Mouse (Mus musculus): ENCODE data around the gene Arl4d.
"Not testable (repeated sequence)": the region's sequence is repeated elsewhere in the genome, so short reads cannot be mapped to it uniquely, and the experiment has no call there.

Gene Arl4d

DNA sequence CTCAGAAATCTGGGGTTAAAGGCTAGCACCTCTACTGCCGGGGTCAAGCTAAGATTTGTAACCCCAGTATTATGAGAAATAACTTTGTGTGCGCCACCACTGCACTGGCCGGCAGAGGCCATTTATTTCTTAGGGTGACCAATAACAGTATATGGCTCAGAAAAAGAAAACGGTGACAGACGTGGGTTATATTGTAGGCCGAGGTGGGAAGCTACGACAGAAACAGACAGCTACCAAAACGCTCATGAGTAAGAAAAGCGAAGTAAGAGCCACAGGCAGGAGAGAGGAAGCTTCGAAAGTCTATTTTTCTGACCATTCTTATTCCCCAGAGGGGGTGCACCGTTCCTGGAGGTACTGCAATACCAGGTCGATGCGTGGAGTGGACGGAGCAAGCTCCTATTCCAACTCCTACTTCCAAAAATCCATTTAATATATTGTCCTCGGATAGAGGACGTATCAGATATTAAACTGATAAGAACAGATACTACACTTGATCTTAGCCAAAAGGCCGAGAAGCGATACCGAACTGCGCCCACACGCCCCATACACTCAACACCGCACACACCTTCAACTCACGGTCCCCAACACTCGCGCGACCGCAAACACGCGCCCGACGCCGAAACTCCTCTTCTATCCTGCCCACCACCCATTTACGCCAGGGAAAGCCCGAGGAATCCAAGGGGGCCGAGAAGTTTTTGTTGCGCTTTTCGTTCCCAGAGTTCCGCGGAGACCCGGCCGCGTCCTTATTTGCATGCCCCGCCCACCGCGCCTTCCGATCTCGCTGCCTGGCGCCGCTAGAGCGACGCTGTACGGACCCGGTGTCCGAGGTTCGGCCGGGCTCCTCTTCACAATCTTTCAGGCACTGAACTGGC lies 19.7 kb upstream of the Arl4d start:
- DNase-seq (ENCODE audit: low spot score in 2 of 2) = peak; percentile 76 to 86

DNA sequence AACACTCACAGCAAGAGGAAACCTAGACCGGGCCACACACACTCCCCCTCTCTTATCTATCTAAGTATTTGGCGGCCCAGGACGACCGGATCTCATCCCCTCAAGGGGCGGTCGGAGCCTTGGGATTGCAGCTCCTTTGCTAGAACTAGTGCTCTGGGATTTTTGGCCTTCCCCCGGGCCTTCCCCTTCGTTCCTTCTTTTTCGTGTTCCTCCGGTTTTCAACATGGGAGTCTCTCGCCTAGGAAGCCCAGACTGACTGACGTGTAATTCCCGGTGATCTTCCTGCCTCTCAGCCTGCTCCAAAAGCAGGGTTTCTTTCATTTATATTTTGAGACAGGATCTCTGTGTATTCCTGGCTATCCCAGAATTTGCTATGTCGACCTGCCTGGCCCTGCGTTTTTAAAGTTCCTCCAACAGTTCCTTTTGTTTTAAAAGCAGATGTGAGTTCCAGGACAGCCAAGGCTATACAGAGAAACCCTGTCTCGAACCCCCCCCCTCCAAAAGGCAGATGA lies 19.0 kb upstream of the Arl4d start:
- DNase-seq (ENCODE audit: low spot score in 2 of 2) = not testable (repeated sequence)

DNA sequence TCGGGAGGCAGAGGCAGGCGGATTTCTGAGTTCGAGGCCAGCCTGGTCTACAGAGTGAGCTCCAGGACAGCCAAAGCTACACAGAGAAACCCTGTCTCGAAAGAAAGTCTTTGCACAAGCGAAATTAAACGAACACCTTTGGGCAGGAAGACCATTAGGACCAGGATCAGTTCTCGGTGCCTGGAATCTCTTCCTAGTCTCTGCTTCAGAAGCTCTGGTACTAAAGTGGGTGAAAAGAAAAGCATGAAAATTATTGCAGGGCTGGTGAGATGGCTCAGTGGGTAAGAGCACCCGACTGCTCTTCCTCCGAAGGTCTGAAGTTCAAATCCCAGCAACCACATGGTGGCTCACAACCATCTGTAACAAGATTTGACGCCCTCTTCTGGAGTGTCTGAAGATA lies 18.2 kb upstream of the Arl4d start:
- not testable (repeated sequence) for DNase-seq (ENCODE audit: low spot score in 2 of 2)

DNA sequence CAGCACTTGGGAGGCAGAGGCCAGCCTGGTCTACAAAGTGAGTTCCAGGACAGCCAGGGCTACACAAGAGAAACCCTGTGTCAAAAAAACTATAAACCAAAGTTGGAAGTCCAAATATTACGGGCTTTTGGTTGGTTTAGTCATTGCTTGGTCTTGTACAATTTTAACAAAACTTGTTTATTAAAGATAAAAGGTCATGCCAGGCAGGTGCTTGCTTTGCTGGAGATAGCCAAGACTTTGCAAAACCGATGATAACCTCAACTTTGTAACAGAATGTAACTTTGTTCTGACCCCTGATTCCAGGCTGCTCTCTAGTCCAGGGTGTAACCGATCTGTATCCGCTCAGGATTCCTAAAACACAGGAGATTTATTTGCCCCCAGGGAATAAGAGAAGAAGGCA lies 9.0 kb upstream of the Arl4d start:
- DNase-seq (ENCODE audit: low spot score in 2 of 2) = no peak

DNA sequence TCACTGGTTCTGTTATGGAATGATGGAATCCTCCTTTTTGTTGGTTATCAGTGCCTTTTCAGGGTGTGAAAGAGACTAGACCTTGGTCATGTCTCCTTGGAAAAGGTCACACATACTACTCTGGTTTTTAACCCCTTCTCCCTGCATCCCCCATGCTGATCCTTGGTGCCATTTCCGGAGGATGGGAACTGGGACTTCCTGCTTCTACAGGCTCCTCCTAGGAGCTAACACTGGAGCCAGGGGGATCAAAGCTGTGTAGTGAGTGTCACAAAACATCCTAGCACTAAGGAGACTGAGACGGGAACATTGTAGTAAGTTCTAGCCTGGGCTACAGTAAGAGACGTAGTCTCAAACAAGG lies 7.8 kb upstream of the Arl4d start:
- no peak for DNase-seq (ENCODE audit: low spot score in 2 of 2)

DNA sequence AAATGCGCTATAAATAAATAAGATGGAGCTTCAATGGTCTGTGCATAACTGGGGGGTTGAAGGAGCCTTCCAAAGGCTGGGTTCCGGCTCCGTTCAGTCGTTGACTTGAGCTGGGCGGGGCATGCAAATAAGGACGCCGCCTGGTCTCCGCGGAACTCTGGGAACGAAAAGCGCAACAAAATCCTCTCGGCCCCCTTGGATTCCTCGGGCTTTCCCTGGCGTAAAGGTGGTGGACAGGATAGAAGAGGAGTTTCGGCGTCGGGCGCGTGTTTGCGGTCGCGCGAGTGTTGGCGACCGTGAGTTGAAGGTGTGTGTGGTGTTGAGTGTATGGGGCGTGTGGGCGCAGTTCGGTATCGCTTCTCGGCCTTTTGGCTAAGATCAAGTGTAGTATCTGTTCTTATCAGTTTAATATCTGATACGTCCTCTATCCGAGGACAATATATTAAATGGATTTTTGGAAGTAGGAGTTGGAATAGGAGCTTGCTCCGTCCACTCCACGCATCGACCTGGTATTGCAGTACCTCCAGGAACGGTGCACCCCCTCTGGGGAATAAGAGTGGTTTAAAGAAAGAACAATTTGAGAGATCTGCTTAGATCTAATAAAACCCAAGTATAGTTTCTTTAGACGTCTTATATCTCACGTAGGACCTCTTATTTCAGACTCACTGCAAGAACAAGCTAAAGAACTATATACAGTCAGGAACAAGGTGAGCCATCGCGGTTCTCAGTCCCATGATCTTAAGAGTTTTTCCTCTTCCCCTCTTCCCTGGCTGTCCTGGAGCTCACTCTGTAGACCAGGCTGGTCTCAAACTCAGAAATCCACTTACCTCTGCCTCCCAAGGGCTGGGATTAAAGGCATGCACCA lies 7.2 kb upstream of the Arl4d start:
- DNase-seq (ENCODE audit: low spot score in 2 of 2) = peak; percentile 85 to 88

DNA sequence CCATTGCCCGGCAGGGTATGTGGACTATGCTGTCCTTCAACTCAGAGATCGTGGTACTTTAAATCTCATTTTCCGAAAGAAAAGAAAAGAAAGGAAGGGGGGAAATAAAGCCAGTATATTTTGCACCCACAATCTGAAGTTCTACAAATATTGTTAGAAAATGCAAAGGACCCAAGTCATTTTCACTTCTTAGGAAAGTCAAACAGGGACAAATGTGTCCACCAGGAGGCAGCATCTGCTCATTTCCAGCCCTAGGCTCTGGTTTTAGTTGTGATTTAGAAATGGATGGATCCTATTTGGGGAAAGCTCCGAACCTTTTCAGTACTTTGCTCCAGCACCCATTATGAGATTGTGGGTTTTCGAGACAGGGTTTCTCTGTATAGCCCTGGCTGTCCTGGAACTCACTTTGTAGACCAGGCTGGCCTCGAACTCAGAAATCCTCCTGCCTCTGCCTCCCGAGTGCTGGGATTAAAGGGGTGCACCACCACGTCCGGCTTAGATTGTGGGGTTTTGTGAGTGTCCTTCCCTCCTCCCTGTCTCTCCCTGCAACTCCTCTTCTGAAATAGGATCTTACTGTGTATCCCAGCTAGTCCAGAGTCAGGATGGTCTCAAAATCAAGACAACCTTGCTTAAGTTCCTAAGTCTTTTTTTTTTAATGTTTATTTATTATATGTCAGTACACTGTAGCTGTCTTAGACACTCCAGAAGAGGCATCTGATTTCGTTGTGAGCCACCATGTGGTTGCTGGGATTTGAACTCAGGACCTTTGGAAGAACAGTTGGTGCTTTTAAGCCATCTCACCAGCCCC lies 6.4 kb upstream of the Arl4d start:
- peak; percentile 73 for DNase-seq (ENCODE audit: low spot score in 2 of 2)

DNA sequence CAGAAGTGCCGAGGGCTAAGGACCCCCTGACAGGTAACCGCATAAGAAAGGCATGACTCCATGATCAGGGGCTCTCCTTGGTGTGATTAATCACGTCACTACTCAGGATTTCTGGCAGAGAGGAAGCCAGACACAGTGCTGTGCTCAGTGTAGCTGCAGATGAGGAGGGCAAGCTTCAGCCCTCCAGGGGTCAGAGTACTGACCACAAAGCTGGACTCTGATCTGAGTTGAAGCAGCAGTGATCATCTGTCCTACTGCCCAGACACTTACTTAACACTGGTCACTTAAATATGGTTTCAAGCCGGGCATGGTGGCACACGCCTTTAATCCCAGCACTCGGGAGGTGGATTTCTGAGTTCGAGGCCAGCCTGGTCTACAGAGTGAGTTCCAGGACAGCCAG lies 4.2 kb upstream of the Arl4d start:
- no peak for DNase-seq (ENCODE audit: low spot score in 2 of 2)

DNA sequence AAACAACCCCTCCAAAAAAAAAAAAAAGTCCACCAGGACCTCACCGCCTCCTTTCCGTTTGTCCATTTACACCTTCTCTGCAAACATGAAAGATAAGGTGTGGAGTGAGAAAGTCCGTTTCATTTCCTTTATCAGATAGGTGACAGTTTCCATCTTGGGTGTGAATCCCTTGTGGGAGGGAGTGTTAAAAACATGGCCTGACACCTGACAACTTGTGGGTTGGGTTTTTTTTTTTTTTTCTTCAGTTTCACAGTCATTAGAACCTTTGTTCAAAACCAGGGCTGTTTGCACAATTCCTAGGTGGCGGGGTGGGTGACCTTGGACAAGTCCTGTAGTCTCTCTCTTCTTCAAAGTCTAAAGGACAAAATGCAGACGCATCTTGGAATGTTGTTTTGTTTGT lies 3.6 kb upstream of the Arl4d start:
- DNase-seq (ENCODE audit: low spot score in 2 of 2) = no peak

DNA sequence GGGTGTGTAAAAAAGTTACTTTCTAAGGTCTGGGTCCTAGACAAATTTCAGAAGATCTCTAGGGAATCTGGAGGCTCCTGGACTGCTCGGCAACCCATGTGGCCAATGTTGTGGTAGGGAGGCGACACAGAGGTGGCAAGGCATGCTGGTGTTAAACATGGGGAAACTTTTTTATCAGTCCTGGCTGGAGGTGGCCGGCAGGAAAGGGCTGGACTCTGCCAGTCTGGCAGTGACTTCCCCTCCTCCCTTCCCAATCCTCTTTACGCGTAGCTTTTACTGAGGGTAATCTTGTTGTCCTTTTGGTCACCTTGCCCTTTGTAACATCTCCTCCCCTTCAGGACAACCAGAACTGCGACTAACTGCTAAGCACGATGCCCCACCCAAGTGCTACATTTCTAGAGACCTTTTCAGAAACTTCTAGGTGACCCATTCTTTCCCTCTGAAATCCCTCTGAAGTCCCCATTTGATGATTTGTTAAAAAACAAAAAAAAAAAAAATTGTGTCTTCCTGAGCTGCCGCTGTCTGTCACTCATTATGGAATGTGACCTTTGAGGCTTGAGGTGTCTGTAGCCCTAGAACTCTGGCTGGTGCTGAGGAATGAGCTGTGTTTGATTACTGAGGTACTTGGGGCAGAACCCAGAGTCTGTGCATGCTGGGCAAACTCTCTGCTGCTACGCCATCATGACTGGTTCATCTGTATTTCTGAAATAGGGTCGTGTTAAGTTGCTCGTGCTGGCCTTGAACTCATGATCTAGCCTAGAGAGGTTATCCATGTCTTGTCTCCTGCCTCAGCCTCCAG lies 1.9 kb upstream of the Arl4d start:
- DNase-seq (ENCODE audit: low spot score in 2 of 2) = no peak

DNA sequence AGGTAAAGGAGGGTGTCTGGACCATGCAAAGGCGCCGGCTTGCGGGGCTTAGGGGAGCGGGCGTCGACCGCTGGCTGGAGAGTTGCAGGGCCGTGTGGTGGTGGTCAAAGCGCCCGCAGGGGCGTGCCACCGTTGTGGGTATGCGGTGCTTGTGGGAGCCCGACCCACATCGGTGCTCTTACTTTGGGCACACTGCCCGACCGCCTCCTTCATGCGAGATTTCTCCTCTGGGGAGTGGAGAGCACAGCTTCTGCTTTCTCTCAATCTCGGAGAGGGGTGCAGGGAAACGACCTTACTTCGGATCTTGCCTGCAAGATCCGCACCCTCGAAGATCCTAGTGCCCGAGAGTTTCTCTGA lies 273 bp downstream of the Arl4d start:
- no peak for DNase-seq (ENCODE audit: low spot score in 2 of 2)

DNA sequence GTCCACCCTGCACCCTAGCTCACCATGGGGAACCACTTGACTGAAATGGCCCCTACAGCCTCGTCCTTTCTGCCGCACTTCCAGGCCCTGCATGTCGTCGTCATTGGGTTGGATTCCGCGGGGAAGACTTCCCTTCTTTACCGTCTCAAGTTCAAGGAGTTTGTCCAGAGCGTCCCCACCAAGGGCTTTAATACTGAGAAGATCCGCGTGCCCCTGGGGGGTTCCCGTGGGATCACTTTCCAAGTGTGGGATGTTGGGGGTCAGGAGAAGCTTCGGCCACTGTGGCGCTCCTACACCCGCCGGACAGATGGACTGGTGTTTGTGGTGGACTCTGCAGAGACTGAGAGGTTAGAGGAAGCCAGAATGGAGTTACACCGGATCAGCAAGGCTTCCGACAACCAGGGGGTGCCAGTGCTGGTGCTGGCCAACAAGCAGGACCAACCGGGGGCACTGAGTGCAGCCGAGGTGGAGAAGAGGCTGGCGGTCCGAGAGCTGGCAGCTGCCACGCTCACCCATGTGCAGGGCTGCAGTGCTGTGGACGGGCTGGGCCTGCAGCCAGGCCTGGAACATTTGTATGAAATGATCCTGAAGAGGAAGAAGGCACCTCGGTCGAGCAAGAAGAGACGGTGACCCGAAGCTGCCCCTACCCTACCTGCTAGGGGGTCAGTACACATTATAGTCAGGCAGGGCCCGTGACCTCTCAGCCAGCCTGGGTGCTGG lies 1.4 kb downstream of the Arl4d start:
- DNase-seq (ENCODE audit: low spot score in 2 of 2) = no peak

DNA sequence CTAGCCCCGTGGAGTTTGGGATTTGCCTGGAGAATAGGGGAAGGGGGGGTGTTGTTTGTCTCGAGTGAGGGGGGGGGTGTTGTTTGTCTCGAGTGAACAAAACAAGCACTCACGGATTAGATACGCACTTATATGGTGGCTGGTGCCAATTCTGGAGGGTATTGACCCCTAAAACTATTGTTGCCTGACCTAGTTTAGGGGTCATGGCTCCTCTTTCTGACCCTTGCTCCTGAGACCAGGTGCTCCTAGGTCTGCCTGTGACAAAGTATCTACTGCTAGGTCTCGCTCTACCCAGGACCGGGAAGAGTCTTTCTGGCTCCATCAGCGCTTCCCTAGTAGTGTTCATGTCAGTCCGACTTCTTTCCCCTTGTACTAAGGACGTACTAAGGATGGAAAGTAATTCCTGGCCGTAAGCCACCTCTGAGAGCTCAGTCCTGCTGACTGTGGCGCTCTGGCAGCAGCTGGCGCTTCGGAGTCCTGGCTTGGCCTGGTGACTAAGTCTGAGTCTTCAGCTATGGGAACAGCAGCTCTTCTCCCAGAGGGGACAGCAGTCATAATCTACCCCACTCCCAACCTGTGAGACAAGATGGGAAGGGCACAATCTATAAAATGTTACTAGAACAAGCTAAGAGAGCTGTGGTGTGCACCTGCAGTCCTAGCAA lies 2.7 kb downstream of the Arl4d start:
- peak; percentile 59 to 77 for DNase-seq (ENCODE audit: low spot score in 2 of 2)

DNA sequence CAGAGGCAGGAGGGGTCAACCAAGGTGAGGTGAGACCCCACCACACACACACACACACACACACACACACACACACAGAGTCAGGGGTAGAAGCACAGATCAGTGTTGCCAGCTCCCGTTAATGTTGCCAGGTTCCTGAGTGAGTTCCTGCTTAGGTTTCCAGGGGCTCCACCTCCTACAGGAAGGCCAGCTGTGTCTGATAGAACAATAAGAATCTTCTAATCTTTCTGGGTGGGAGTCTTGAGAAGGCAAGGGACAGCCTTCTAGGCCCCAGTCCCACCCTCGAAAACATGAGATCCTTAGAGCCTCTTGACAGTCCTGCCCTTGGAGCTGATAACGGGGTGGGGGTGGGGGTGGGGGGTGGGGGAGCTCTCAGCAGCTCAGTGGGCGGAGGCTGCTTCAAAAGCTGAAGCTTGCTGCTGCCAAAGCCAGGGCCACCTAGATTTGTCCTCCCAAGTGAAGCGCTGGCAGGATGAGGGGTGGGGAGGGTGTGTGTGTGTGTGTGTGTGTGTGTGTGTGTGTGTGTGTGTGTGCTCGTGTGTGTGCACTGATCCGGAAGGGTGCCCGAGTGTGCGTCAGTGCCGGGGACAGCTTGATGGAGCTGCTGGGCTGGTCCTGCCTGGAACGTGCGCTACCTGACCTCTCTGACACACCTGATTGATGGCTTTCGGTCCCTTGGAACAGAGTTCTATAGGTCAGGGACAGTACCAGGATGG lies 3.4 kb downstream of the Arl4d start:
- DNase-seq (ENCODE audit: low spot score in 2 of 2) = peak in 1 of 2 experiments; percentile 44

DNA sequence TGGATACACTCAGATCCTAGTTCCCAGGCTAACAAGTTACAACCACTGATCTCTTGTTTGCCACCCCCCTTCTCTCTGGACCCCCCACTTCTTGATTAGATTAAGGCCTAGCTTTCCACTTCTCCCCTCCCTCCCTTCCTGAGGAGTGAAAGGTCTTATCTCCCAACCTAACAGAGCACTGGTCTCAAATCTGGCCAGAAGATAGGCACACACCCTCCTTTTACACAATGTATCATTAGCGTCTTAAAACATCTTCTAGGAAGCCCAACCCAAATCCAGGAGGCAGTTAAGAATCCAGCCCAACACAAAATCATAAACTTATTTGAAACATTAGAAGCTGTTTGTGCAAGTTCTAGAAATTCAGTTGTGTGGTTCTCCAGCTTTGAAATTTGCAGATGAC lies 5.0 kb downstream of the Arl4d start:
- DNase-seq (ENCODE audit: low spot score in 2 of 2) = no peak

DNA sequence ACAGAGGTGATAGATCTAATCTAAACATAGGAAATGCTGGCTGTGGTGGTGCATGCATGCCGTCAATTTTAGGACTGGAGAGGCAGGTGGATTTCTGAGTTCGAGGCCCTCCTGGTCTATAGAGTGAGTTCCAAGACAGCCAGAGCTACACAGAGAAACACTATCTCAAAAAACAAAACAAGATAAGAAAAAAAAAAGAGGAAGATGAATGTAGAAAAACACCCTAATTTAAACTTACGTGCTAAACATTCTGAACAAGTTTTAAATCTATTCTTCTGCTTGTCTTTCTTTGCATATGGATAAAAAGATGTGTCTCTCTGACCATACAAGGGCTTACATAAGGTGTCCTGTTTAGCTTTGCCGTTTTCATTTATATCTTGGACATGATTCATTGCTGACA lies 5.9 kb downstream of the Arl4d start:
- DNase-seq (ENCODE audit: low spot score in 2 of 2) = no peak

DNA sequence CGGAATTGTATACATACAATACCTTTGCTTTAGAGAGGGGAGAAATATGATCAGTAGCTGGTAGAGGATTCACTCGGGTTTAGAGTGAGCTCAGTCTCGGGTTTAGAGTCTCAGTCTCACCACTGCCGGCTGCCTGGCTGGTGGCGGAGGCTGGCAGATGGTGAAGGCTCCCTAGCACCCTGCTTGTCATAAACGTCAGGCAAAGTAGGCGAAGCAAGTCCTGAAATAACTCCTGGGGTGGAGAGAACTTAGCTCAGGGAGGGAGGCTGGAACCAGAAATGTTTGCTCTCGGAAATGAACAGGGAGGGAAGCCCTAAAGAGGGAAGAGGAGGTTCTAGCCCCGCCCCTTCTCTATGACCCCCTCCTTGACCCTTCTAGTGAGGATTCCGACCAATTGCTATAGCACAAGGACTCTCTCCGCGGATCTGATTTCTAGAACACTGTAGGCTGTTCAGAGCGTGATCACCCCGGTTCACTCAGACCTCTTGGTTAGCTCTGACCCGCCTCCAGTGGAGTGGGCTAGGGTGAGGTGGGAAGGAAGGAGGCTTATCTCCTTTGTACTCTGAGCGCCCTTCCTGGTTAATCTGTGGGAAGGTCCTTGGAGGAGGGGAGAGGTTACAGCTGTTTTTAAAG lies 7.8 kb downstream of the Arl4d start:
- peak; percentile 82 to 90 for DNase-seq (ENCODE audit: low spot score in 2 of 2)

DNA sequence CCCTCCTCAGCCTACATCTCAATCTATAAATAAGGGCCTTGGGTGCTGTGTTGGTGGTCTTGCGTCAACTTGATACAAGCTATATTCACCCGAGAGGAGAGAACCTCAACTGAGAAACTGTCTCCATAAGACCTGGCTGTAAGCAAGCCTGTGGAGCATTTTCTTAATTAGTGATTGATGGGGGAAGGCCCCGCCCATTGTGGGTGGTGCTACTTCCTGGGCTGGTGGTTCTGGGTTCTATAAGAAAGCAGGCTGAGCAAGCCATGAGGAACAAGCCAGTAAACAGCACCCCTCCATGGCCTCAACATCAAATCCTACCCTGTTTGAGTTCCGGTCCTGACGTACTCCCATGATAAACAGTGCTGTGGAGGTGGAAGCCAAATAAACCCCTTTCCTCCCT lies 8.8 kb downstream of the Arl4d start:
- no peak for DNase-seq (ENCODE audit: low spot score in 2 of 2)

DNA sequence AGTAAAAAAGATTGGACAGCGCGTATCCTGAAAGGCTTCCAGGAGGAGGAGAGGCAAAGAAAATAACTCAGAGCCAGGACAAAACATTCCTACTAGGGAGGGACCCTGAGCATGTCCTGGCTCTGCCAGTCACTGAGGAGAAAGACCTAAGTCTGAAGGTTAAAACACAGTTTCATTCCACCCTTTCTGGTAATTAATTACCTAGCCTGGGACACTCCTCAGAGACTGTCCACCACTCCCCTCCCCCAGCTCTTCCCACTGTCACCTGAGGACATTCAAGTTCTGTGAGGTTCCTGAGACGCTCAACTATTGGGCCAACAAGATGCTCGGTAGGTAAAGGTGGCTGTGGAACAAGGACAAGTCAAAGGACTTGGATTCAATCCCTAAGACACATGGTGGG lies 10.0 kb downstream of the Arl4d start:
- no peak for DNase-seq (ENCODE audit: low spot score in 2 of 2)
